Mouse (Mus musculus): ENCODE measurements around the gene Dgat2l6.

Gene Dgat2l6

DNA sequence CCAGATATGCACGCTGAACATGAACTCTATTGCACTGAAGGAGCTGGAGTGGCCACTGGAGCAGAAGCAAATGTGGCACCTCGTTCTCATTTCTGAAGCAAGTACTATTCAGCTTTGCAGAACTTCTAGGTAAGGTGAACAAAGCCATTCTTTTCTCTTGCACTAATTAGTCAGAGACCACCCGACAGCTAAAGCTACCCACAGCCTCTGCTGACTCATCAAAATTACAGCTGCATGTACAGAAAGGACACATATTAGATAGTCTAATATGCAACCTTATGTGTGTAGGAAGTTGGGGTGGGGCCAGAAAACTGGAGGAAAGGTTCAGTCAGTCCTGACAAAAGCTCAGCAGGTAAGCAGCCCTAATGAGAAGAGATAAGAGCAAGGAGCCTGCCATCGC, at the start of gene Dgat2l6:
Dgat2l6 (plus strand) TSS at position 368 of the 400 bp plus-strand sequence.
- no peak for DNase-seq (ENCODE audit: extremely low read depth, low read depth, low spot score)

DNA sequence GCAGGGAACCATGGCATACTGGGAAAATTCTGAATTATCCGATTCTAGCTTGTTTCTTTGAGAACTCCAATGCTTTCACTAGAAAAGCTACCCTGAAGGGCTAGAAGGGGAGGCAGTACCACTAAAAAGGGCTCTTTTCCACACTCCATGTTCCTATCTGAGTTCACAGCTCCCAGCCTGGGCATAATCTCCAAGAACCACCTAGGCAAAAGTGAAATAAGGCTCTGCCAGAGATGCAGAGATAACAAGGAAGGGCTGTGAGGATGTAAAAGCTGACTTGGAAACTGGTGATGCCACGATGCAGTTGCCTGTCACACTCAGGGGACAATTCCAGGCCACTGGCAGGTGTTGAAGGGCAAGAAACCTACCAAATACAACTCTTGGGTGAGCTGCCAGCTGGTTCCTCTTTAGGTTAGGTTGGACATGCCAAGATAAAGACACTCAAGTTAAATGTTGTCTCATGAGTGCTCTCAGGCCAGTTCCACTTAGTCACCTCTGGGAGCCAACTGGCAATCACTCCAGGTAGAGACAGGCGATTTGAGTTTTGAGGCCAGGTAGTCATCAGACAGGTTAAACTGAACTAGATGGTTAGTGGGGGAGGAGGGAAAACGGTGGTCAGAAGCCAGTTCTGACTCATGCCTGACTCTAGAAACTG, 48.9 kb upstream of the Dgat2l6 start:
- peak; percentile 87 for DNase-seq (ENCODE audit: extremely low read depth, low read depth, low spot score)

- DNase-seq (ENCODE audit: extremely low read depth, low read depth, low spot score), result no peak
Observed at GRCm38 (mm10) chrX:100480317-100480716, 44.3 kb upstream of the Dgat2l6 start.

- DNase-seq (ENCODE audit: extremely low read depth, low read depth, low spot score), result no peak
Observed at GRCm38 (mm10) chrX:100493500-100494067, 31.1 kb upstream of the Dgat2l6 start.

DNA sequence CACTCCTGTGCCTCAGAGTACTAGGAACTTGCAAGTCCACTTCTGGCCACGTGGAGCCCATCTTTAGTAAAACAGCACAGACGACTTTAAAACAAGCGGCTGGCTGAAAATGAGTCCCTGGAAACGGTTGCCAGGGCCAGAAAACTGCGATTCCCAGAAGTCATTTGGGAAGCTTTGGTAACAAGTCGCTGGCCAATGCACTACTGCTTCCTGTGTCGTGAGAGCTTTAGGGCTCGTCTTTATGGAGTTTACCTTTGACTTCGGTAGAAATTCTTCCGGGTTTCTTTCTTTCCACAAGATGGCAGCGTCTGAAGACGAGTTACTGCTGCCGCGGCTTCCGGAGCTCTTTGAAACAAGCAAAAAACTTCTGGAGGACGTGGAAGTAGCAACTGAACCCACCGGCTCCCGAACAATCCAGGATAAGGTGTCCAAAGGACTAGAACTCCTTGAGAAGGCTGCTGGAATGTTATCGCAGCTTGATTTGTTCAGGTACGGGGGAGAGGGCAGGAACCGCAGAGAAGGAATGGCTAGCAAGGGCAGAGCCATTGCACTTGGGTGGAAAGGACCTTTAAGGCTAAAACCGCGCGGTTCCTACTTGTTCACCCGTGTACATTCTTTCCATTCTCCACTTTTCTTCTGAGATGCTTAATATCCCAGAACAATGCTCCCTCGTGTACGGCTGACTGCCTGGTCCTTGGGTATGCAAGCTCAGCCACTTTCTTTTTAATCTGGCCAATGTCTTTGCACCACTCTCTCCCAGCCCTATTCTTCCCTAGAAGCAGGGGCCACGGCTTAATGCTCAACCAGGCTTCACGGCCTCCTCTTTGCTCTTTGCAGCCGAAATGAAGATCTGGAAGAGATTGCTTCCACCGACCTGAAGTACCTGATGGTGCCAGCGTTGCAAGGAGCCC, 30.3 kb upstream of the Dgat2l6 start, which contains the start of gene Igbp1:
Igbp1 (plus strand) TSS at position 224 of the 911 bp plus-strand sequence.
- DNase-seq (ENCODE audit: extremely low read depth, low read depth, low spot score), result peak; percentile 81

GRCm38 (mm10) chrX:100504175-100504851, 20.3 kb upstream of the Dgat2l6 start:
- no peak for DNase-seq (ENCODE audit: extremely low read depth, low read depth, low spot score)

GRCm38 (mm10) chrX:100508164-100508563, 16.5 kb upstream of the Dgat2l6 start:
- DNase-seq (ENCODE audit: extremely low read depth, low read depth, low spot score), result no peak

GRCm38 (mm10) chrX:100509921-100510320, 14.7 kb upstream of the Dgat2l6 start:
- no peak for DNase-seq (ENCODE audit: extremely low read depth, low read depth, low spot score)

GRCm38 (mm10) chrX:100516683-100517082, 8.0 kb upstream of the Dgat2l6 start:
- DNase-seq (ENCODE audit: extremely low read depth, low read depth, low spot score), result no peak

GRCm38 (mm10) chrX:100517626-100518025, 7.0 kb upstream of the Dgat2l6 start:
- DNase-seq (ENCODE audit: extremely low read depth, low read depth, low spot score), result no peak

- no peak for DNase-seq (ENCODE audit: extremely low read depth, low read depth, low spot score)
Observed at GRCm38 (mm10) chrX:100518532-100518931, 6.1 kb upstream of the Dgat2l6 start.

- no peak for DNase-seq (ENCODE audit: extremely low read depth, low read depth, low spot score)
Observed at GRCm38 (mm10) chrX:100556026-100556425, 31.4 kb downstream of the Dgat2l6 start.

GRCm38 (mm10) chrX:100565696-100566095, 41.1 kb downstream of the Dgat2l6 start:
- DNase-seq (ENCODE audit: extremely low read depth, low read depth, low spot score), result no peak

DNA sequence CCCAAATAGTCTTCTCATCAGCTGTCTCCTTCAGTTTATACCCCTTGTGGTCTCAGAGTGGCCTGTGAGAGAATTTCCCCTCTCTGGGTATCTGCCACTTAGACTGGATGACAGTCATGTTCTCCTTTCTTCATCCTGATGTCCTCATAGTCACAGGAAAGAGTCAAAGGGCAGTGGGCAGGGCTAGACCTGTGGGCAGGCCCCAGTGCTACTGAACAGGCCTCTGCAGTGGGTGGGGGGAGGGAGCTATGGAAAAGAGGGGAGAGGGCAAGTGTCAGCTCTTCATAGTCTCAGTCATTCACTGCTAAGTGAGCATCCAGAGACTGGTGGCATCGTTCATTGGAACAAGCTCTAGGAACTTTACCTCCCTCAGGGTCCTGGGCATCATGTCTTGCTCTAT, 47.3 kb downstream of the Dgat2l6 start, which contains the start of gene Awat1:
Awat1 (plus strand) TSS at position 301 of the 400 bp plus-strand sequence.
- no peak for DNase-seq (ENCODE audit: extremely low read depth, low read depth, low spot score)

GRCm38 (mm10) chrX:100594791-100595190, 70.2 kb downstream of the Dgat2l6 start, which contains the start of gene P2ry4:
TSS of gene P2ry4 (minus strand) at chrX:100594869.
- no peak for DNase-seq (ENCODE audit: extremely low read depth, low read depth, low spot score)

All from fat pad, adult 2 months (tissue).